Mouse (Mus musculus): Measurements from ENCODE around the gene Tmem214.

Gene Tmem214

DNA sequence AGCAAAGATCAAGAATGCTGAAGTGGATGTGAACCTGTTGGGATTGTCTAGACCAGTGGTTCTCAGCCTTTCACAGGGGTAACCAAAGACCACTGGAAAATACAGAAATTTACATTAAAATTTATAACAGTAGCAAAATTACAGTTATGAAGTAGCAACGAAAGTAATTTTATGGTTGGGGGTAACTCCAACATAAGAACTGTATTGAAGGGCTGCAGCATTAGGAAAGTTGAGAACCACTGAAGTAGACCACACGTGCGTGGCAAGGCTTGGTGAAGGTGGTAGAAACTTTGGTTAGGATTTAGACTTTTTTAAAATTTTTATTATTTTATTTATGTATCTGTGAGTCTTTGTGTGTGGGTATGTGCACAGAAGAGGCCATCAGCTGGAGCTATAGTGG is at the start of gene Tmem214:
TSS of gene Tmem214 (plus strand) at position 301 of the 400 bp plus-strand sequence.
- DNase-seq: no peak

DNA sequence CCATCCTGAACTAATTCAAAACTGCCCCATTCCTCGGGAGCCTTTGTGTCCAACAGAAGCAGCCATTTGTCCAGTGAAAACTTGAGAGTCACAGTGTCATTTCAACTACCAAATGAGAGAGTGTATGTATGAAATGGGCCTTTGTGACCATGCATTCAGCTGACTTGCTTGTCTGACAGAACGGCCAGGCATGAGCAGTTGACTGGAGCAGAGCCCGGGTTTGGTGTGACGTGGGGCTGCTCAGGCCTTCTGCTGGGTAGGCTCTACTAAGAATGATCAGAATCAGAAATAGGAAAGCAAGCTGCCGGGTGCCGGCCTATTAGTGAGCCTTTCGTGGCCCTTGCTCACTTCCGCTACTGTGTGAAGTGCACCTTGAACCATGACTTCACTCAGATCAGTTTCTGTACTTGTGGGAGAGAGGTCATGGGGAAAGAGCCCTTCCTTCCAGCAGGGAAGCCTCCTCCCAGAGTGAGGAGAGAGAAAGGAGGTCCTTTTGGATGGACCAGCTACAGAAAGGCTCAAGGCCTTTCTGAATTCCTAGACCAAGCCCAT is 49.0 kb upstream of the Tmem214 start:
- DNase-seq: no peak

DNA sequence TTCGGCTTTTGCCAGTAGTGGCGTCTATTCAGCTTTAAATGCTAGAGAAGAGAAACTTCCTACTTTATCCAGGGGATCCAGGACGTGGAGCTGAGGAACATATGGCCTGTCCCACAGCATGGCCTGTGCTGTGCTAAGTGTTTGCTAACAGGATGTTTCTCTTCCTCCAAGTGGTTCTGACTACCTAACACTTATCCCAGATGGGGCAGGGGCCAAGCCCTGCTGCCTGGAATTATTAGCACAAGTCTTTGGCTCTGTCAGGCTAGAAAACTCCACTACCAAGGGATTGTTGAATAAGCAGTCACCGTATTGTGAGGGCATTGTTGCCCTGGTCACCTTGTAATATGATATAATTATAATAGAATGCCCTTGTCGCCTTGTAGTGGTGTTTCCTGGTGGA is 45.1 kb upstream of the Tmem214 start:
- DNase-seq: no peak

DNA sequence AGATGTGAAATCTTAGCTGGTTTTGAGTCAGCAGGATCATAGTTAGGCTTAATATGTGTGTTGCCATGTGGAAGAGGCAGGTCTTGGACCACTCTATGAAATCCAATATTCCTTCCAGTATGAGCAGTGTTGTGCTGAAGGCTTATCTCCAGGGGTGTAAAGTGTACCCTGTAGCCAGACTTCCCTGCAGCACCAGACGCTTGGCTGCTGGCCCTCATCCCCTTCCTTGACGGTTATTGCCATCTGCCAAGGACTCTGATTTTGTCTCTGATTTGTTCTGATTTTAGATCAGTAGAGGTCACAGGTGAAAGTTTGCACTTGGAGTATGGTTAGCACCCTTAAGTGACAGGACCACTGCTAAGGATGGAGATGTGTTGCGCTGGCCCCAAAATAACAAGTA is 44.7 kb upstream of the Tmem214 start:
- DNase-seq: no peak

DNA sequence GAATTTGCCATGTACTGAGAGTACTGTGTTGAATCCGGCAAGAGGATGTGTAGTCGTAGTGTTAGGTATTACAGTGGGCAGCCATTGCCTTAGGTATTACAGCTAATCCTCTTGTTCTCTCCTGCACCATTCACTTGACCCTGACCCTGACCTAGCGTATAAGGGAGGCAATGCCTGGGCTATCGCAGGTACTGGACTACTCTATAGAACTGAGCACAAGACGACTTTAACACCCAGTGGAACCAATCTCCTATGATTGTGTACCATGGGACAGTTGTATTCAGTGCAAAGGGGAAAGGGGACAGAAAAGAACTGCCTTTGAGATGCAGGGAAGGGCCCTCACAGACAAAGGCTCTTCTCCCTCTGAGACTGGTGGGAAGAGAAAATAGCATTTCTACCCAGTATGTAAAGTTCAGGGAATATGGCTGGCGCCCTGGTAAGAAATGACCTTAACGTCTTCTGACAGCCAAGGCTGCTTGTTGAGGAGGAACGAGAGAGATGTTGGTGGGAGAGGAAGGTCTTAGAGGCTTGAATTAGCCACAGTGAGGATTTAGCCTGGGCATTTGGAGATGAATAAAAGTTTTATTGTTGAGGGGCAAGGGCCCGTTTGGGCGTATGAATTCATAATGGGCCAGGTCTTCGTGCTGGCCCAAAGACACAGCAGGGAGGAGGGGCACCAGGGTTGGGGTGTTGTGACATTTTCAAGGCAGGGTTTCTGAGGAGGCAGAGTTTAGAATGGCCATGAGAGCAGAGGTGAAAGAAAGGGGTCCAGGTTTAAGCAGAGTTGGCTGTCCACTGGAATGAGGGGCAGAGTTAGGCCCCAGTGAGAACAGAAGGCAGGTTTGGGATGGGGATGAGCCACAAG is 43.5 kb upstream of the Tmem214 start:
- no peak for DNase-seq

DNA sequence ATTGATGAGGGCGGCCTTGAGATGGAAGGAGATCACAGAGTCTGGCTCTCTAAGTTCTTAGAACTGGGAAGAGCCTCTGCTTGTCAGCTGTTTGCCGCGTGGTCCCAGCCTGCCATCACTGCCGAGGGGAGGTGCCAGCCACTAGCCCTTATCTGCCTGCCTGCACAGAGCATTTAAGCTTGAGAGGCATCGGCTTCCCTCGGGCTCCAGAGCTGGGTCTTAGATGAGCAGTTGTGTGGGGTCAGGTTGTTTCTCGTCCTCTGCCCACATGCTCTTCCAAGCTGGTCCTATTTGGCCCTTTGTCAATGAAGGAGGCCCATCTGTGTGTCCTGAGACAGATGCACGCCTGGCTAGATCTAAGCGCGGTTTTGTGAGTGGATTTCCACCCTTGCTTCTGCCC is 42.6 kb upstream of the Tmem214 start:
- DNase-seq: no peak

DNA sequence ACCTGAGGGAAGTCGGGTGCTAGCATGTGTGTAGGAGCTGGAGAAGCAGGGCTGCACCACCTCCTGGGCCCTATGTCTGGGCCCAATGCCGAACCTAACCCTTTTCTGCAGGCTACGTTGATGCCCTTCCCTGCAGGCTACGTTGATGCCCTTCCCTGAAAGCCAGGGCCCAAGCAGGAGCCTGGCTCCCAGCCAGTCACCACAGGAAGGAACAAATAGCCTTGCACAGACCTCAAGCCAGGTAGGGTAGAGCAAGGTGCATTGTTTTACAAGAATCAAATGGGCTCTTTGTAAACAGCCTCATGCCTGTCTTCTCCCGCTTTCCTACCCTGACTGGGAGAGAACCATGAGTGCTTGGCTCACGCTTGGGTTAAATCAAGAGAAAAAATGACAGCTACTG is 42.0 kb upstream of the Tmem214 start:
- no peak for DNase-seq

DNA sequence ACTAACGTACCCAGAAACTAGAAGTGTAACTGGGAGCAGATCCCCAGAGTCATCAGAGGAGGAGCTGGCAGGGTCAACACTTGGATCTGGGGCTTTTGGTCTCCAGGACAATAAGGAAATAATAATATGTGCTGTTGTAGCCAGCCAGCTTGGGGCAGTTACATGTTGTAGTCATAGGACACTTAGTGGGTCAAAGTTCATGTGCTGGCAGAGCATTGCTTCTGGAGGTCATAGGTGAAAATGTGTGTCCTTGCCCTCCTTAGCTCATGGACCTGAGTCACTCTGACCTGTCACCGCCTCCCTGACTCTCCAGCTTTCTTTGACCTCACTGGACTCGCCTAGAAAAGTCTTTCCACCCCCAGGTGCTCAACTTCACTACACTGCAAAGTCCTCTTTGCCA is 34.4 kb upstream of the Tmem214 start:
- DNase-seq: no peak

DNA sequence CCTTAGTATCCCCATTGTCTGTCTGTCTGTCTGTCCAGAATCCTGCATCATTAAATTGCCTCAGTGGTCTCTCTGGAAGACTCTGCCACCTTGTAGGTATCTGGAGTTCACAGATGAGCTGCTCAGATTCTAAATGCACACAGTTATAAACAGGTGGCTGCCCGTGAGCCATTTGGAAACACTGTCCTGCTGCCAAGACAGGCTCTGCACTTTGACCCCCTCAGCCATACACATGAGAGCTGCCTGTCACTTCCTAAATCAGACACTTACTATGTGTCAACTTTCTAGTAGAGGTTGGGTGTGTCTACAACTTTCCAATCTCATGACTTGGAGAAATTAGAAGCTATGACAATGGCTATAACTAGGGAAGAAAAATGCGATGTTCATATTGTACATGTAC is 28.1 kb upstream of the Tmem214 start:
- no peak for DNase-seq

DNA sequence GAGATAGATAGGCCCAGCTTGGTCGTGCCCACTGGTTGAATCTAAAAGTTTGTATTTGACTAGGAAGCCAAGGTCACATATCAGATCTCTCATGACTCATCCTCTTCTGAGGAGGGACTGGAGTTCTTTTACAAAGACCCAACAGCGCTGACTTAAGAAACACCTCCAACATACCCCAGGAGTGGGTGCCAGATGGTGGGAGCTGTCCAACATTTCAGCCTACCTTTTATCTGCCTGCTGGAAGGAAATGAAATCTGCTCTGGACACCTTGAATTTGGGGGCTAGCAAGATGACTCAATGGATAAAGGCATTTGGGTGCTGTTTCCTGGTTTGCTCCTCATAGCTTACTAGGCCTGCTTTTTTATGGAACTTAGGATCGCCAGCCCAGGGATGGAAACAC is 25.9 kb upstream of the Tmem214 start:
- DNase-seq: no peak

DNA sequence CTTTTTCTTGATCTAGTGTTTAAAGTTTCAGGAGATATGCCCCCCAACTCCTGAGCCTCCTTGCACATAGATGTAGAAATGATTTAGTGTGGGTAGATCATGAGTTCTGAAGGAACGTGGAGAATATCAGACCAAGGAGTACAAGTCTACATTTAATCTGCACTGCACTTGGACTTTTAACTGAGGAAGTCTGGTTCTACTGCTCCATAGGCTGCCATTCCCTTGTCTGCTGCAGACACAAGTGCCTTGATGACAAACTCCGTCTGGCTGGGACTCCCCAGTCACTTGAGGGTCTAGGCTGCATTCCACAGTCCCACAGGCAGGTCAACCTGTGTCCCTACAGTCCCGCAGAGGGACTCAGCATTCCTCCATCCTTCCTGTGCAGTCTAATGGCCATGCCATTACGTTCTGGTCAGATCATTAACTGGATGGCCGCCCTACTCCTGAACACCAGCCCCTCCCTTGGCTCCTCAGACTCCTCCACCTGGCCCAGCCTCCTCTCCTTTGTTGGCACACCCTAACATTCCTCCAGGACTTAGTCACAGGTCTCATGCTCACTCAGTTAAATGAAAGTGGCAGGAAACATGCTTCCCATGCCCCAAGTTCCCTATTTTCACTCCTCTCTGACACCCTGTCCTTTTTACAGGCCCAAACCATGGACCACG is 17.8 kb upstream of the Tmem214 start:
- DNase-seq: peak; percentile 72

DNA sequence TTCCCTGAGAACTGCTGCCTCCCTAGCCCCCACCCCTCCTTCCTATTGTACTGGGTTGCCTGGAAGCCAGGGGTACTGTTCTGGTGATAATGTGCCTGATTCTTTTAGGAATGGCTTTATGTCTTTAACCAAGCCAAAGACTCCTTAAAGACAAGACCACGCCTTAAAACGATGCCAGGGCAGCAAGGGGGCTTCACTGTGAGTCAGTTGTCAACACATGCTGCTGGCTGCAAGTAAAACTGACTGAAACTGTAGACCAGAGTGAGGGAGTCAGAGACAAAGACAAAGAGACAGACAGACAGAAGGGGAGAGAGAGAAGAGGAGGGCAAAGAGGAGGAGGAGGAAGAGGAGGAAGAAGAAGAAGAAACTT is 17.3 kb upstream of the Tmem214 start:
- no peak for DNase-seq

DNA sequence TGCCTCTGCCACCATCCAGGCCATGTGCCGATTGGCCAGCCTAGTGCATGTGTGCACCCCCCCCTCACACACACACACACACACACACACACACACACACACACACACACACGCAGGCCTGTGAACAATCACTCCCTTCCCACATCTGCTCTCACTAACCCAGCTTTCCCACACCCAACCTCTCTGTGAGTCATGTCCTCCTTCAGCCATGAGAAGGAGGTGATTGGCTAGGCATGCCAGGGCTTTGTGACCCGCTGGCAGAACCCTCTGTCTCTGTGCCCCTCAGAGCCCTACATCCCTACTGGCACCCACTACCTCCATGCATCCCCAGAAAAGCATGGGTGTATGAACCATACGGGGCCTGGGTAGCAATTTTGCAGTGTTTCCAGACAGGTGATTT is 14.3 kb upstream of the Tmem214 start:
- DNase-seq: no peak

DNA sequence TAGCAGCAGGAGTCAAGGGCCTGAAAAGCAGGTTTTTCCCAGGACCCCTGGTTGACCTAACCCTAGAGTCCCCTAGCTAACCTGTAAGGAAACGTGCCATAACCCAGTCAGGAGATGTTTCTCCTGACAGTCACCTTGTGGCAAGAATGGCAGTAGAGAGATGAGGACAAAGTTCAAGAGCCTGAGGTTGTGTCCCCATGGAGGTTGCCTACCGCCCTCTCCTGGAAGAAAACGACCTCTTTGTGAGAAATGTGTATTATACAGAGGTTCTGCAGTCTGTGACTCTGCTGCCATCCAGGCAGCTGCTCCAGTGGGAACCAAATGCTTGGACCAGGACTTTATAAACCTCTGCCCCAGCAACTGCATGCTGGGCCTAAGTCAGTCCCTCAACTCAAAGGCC is 12.1 kb upstream of the Tmem214 start:
- DNase-seq: peak; percentile 37

DNA sequence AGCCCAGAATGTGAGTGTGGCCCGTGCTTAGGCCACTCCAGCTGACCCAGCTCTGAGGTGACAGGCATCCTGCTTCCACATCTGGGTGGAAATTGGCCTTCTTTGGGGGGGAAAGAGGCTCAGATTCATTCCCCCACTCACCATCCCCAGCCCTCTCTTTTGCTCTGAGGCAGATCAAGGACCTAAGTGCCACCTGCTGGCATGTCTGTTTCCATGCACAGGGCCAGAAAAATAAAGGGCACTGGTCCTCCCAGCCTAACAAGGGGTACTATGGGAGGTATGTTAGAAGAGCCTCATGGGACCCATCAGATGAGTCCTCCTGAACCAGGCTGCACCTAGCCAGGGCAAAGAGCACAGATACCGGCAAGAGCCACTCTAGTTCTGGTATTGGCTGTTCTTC is 11.7 kb upstream of the Tmem214 start:
- DNase-seq: no peak

DNA sequence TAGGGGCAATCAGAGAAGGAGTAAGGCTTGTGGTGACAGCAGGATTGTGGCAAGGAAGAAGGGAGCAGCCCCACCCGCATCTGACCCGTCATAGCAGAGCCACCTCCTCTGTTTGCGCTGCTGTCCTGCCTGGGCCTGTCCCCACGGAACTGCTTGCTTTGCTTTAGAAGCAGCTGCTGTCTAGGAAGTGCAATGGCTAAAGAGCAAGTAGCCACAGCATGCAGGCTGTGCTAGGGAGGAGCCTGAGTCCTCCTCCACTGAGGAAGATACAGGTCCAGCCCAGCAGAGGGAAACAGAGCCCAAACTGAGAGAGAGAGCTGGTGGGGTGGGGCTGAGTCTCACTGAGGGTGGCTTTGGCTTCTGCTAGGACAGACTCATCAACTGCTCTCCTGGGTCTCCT is 4.0 kb upstream of the Tmem214 start:
- DNase-seq: peak; percentile 51

DNA sequence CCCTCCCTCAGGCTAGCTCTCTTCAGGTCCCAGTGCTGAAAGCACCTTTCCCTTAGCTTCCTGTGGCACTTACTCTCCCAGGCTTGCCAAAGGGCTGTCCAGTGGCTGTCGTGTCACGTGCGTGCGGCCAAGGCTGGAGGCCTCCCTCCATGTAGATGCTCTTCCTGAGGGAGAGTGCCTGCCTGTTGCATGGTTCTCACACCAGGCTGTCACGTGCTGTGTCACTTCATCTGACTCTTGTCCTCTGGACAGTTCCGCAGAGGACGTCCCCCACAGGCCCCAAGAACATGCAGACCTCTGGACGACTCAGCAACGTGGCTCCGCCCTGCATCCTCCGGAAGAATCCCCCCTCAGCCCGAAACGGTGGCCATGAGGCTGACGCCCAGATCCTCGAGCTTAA is 3.5 kb upstream of the Tmem214 start:
- DNase-seq: no peak

DNA sequence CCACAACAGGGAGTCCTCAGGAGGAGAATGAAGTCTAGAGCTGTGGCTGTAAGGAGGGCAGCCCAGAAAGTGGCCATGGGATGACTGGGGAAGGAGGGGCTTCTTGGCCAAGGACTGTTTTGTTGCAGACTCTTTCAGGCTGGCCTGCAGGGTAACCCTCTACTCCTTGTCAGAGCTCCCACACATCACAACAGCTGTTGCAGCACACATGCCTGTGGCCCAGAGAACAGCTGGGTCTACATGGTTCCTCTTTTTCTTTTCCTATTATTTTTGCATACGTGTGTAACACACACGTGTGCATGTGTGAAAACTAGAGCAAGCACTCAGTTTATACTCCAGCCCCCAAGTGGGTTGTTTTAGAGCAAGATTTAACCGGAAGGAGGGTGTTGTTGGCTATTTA is 941 bp upstream of the Tmem214 start:
- DNase-seq: no peak

DNA sequence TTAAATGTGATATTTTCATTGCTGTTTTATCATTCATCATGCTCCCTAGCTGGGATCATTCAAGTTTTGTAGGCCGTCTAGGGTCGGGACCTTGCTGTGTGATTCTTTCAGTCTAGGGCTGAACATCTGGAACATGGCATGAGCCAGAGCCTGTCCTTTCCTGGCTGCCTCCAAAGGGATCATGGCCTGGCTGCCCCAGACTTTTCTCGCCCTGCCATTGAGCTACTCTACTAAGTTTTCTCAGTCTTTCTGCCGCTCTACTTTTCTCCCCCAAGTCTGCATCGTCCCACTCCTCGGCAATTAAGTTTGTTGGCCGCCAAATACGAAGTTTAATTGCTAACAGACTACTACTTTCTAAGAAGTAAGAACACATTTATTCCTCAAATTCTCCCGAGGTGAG is 1.2 kb downstream of the Tmem214 start:
- peak; percentile 32 for DNase-seq

DNA sequence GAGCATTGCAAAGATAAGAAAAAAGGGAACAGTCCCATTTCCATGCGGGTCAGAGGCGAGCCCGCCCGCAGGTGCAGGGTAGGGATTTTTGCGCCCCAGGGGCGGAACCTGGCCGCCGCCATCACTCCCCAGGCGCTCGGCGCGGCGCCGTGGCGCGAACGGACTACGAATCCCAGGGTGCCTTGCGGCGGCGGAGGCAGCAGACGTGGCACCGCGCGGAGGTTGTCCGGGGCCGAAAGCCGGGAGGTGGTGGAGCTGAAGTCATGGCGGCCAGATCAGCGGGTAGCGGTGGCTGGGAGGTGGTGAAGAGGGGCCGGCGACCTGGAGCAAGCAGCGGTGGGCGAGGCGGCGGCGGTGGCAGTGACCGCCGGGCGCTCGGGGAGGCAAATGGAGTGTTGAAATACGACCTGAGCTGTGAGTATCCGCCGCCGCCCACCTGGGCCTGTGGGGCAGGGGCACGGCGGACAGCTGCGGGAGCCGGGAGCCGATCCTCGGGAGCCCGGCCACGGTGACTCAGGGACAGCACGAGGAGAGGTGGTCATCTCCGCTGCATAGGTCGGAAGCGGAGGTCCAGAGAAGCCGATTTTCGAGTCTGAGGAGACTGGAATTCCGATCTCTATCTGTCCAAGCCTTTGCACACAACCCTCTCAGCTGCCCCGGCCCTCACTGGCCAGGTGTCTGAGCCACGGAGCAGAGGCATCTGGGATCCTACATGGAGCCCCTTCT is 1.8 kb downstream of the Tmem214 start:
- DNase-seq: peak; percentile 95

DNA sequence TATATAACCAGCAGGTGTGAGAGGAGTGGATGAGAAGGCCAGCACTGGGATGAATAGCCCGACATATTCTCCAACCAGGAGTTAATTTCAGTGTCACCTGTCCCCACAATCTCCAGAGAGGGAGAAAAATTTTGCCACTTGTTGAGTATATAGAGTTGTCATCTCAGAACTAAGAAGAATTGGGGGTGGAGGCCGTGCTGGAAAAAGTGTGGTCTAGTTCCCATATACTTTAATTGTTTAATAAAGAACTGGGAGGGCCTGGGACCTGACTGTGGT is 2.3 kb downstream of the Tmem214 start:
- DNase-seq: no peak

DNA sequence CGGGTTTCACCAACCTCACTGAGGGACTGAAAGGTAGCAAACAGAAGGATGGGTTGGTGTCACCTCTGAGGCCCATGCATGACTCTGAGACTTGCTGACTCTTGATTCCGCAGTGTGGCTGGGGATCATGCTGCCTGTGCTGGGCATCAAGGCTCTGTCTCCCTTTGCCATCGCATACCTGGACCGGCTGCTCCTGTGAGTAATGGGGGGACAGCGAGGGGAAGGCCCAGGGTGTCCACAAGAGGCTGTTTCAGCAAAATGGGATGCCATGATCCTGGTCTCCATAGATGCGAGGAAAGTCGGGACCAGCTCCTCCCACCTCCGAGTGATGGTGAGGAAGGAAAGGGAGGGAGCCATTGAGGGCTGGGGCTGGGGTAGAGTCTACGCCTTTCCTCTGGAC is 4.8 kb downstream of the Tmem214 start:
- no peak for DNase-seq

DNA sequence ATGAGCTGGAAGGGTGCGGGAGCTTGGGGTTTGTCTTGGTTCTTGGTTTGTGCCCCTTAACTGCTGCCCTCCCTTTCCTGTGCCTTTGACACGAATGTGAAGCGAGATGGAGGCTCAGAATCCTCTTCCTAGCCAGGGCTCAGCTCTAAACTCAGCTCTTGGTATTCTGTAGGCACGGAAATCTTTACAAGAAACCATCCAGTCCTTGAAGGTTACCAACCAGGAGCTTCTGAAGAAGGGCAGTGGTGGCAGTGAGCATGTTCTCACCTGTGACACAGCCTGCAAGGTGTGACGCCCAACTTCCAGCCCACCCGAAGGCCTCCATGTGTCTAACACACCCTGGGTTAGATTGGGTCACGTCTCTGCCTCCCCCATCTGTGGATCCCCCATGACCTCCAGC is 6.6 kb downstream of the Tmem214 start:
- no peak for DNase-seq

DNA sequence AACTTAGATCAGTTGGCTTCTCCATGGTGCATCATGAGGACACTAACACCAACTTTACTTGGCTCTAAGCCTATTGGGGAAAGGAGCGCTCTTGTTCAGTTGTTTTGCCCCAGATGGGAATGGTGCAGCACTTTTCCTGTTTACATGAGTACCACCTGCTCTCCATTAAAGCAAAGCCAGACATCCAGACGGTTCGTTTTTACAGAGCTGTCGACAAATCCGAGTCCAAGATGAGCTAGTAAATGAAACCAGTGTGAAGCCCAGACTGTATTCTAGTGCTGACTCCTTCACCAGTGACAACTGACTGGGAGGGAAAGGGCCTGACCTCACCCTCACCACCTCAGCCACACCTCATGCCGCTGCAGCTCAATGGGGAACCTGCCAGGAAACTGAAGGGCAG is 10.8 kb downstream of the Tmem214 start:
- DNase-seq: no peak
